Mouse (Mus musculus): ENCODE measurements around the gene Col4a3bp.

- TF ChIP-seq CTCF (IDR thresholded peaks at IDR 0.05; ENCODE audit: low read depth, low read length) (0 out of 2 replicates have a peak, but pooled peaks have one; percentile 8), POLR2A (IDR thresholded peaks at IDR 0.05; ENCODE audit: borderline replicate concordance, low read depth, low read length) (peak; percentile 98)
These were observed at the start of gene Col4a3bp, which contains the start of gene Polk for GRCm38 (mm10) chr13:96542081-96542889.
